Mouse (Mus musculus): ENCODE data around the gene Clcc1. TPM values are rescaled to one million over a fixed set of nuclear protein-coding genes. Genes with fewer than 3 reads are reported as not detected.

Clcc1 gene
- polyA plus RNA-seq, 1 experiment from 2014 or later, result 64.5 TPM

DNA sequence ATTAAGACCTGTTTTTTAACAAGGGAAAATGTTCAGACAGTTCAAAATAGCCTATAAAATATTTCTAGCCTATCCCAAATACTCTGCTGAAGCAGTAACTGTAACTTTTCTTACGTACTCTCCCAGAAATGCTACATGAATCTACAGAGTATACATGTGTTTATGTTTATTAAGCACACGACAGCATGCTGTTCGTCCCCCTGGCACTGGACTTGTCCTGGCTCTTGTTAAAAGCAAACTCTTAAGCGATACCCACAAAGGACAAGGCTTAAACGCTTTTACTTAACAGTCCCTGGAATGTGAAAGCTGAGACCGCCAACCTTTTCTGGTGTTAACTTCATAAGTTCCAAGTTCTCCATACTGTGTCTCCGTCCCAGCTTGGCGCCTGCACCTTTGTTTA is 35.7 kb downstream of the Clcc1 start:
- DNase-seq (ENCODE audit: low spot score) (no peak), ATAC-seq (ENCODE audit: low FRiP score) (no peak)
- H3K27me3 ChIP-seq (ENCODE audit: control insufficient read depth, insufficient read depth, low read length), result no peaks in the 10 kb centered on the region
- no peaks in the 10 kb centered on the region for H3K4me1 ChIP-seq (replicated peaks; ENCODE audit: control insufficient read depth, insufficient read depth, low read length)
- no peaks in the 10 kb centered on the region for H3K9me3 ChIP-seq (ENCODE audit: control insufficient read depth, low read length)
- H3K9ac ChIP-seq (ENCODE audit: low read depth, low read length), result no peak overlapping the region
- H3K4me2 ChIP-seq (replicated peaks; ENCODE audit: low read depth, low read length), result no peak overlapping the region
- no peak overlapping the region for H3K4me3 ChIP-seq (ENCODE audit: low read depth, low read length)
- H3K27ac ChIP-seq (ENCODE audit: low read depth, low read length), result no peak overlapping the region
- no peaks in the 10 kb centered on the region for H3K36me3 ChIP-seq (ENCODE audit: control insufficient read depth, insufficient read depth, low read length)
- WGBS, result 88% methylated on average over 8 of the region's 8 CpGs

- Histone ChIP-seq H3K4me2 (replicated peaks; ENCODE audit: low read depth, low read length) (no peak overlapping the region), H3K36me3 (ENCODE audit: control insufficient read depth, insufficient read depth, low read length) (no peaks in the 10 kb centered on the region), H3K4me1 (replicated peaks; ENCODE audit: control insufficient read depth, insufficient read depth, low read length) (no peaks in the 10 kb centered on the region), H3K27me3 (ENCODE audit: control insufficient read depth, insufficient read depth, low read length) (no peaks in the 10 kb centered on the region), H3K4me3 (ENCODE audit: low read depth, low read length) (no peak overlapping the region), H3K27ac (ENCODE audit: low read depth, low read length) (no peak overlapping the region), H3K9ac (ENCODE audit: low read depth, low read length) (no peak overlapping the region), H3K9me3 (ENCODE audit: control insufficient read depth, low read length) (no peaks in the 10 kb centered on the region)
- DNase-seq (ENCODE audit: low spot score), result no peak
- no peak for ATAC-seq (ENCODE audit: low FRiP score)
- 86% methylated on average over 4 of the region's 4 CpGs for WGBS
Measured at GRCm38 (mm10) chr3:108689979-108690378, 36.3 kb downstream of the Clcc1 start.

- Histone ChIP-seq H3K27ac (ENCODE audit: low read depth, low read length) (no peak overlapping the region), H3K9me3 (ENCODE audit: control insufficient read depth, low read length) (no peaks in the 10 kb centered on the region), H3K36me3 (ENCODE audit: control insufficient read depth, insufficient read depth, low read length) (no peaks in the 10 kb centered on the region), H3K9ac (ENCODE audit: low read depth, low read length) (no peak overlapping the region), H3K4me1 (replicated peaks; ENCODE audit: control insufficient read depth, insufficient read depth, low read length) (no peaks in the 10 kb centered on the region), H3K27me3 (ENCODE audit: control insufficient read depth, insufficient read depth, low read length) (no peaks in the 10 kb centered on the region), H3K4me3 (ENCODE audit: low read depth, low read length) (no peak overlapping the region), H3K4me2 (replicated peaks; ENCODE audit: low read depth, low read length) (no peak overlapping the region)
- DNase-seq (ENCODE audit: low spot score) (no peak), ATAC-seq (ENCODE audit: low FRiP score) (no peak)
- WGBS, result 93% methylated on average over 9 of the region's 9 CpGs
Measured at GRCm38 (mm10) chr3:108694321-108694720, 40.6 kb downstream of the Clcc1 start.

DNA sequence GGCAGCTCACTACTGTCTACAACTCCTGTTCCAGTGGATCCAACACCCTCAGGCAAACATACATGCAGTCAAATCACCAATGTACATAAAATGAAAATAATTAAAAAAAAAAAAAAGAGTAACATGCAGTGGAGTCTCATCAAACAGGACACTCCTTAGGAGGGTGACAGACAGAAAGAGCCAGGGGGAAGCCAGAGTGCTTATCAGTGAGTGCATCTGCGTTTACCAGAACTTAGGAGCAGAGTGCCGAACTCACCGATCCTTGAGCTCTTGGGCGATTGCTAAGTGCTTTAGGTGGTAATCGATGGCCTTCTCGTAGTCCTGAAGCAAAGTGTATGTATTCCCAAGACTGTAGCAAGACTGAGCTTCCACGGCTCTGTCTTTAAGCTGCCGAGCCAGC is 44.9 kb downstream of the Clcc1 start:
- H3K4me2 ChIP-seq (replicated peaks; ENCODE audit: low read depth, low read length), result no peak overlapping the region
- WGBS, result 94% methylated on average over 8 of the region's 8 CpGs
- no peak for DNase-seq (ENCODE audit: low spot score)
- H3K4me1 ChIP-seq (replicated peaks; ENCODE audit: control insufficient read depth, insufficient read depth, low read length), result no peaks in the 10 kb centered on the region
- H3K27me3 ChIP-seq (ENCODE audit: control insufficient read depth, insufficient read depth, low read length), result no peaks in the 10 kb centered on the region
- H3K9me3 ChIP-seq (ENCODE audit: control insufficient read depth, low read length), result no peaks in the 10 kb centered on the region
- H3K4me3 ChIP-seq (ENCODE audit: low read depth, low read length), result no peak overlapping the region
- H3K36me3 ChIP-seq (ENCODE audit: control insufficient read depth, insufficient read depth, low read length), result no peaks in the 10 kb centered on the region; the same call in 1 of the 2 replicates
- ATAC-seq (ENCODE audit: low FRiP score), result no peak
- no peak overlapping the region for H3K9ac ChIP-seq (ENCODE audit: low read depth, low read length)
- H3K27ac ChIP-seq (ENCODE audit: low read depth, low read length), result no peak overlapping the region

DNA sequence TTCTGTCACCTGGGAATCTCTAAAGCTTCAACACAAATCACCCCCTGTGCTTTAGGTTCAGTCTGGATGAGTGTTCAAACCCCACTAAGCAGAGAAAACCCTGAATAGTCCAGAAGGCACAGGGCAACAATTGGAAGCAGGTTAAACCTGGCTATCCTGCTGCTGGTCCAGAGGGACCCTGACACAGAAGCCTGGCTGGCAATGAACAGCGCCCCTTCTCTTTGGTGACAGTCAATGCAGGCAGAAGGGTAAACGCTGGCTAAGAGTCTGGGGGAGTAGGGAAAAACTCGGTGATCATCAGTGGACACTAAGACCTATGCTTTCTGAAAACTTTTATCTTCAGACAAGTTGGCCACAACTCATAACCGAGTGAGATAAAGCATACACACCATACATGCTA is 46.1 kb downstream of the Clcc1 start:
- H3K27me3 ChIP-seq (ENCODE audit: control insufficient read depth, insufficient read depth, low read length), result no peaks in the 10 kb centered on the region
- no peaks in the 10 kb centered on the region; the same call in 1 of the 2 replicates for H3K36me3 ChIP-seq (ENCODE audit: control insufficient read depth, insufficient read depth, low read length)
- no peak overlapping the region for H3K4me3 ChIP-seq (ENCODE audit: low read depth, low read length)
- H3K27ac ChIP-seq (ENCODE audit: low read depth, low read length), result no peak overlapping the region
- H3K4me2 ChIP-seq (replicated peaks; ENCODE audit: low read depth, low read length), result no peak overlapping the region
- no peak for DNase-seq (ENCODE audit: low spot score)
- no peaks in the 10 kb centered on the region for H3K9me3 ChIP-seq (ENCODE audit: control insufficient read depth, low read length)
- no peak overlapping the region for H3K9ac ChIP-seq (ENCODE audit: low read depth, low read length)
- ATAC-seq (ENCODE audit: low FRiP score), result no peak
- WGBS, result 89% methylated on average over 4 of the region's 4 CpGs
- H3K4me1 ChIP-seq (replicated peaks; ENCODE audit: control insufficient read depth, insufficient read depth, low read length), result no peaks in the 10 kb centered on the region

DNA sequence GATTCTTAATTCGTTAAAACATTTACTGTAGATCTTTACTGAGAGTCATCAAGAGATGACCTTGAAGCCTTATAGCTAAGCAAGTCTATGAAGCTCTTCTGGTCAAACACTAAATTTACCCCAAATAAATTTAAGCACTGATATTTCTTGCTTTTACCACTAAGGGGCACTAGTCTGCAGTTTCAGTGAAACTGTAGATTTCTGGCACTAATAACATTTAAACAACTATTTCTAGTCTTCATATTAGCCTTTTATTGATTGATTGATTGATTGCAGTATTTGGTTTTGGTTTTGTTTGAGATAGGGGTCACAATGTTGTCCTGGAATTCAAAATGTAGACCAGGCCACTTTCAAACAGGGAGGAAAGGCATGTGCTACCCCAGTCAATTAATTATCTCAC is 47.5 kb downstream of the Clcc1 start:
- Histone ChIP-seq H3K9ac (ENCODE audit: low read depth, low read length) (no peak overlapping the region), H3K36me3 (ENCODE audit: control insufficient read depth, insufficient read depth, low read length) (no peaks in the 10 kb centered on the region; the same call in 1 of the 2 replicates), H3K27me3 (ENCODE audit: control insufficient read depth, insufficient read depth, low read length) (no peaks in the 10 kb centered on the region), H3K4me2 (replicated peaks; ENCODE audit: low read depth, low read length) (no peak overlapping the region), H3K27ac (ENCODE audit: low read depth, low read length) (no peak overlapping the region), H3K4me3 (ENCODE audit: low read depth, low read length) (no peak overlapping the region), H3K9me3 (ENCODE audit: control insufficient read depth, low read length) (no peaks in the 10 kb centered on the region), H3K4me1 (replicated peaks; ENCODE audit: control insufficient read depth, insufficient read depth, low read length) (no peaks in the 10 kb centered on the region)
- DNase-seq (ENCODE audit: low spot score), result no peak
- WGBS, result 78% methylated on average over 1 of the region's 1 CpGs
- ATAC-seq (ENCODE audit: low FRiP score), result no peak

DNA sequence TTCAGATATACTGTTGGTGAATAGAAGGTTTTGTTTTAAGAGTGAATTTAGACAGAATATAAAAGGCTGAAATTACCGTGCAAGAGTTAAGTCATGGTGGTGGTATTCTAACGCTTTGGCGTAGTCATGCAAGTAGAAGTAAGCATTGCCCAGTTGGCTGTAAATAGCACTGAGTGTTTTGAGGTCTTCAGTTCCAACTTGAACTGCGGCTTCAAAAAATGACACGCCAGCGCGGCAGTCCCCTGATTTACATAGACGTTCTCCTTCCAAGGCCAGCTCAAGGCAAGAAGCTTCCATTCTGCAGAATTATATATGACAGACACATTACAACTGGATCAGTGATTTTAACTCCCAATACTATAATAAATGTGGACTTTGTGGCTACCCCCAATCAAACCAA is 49.1 kb downstream of the Clcc1 start:
- no peak overlapping the region for H3K27ac ChIP-seq (ENCODE audit: low read depth, low read length)
- no peak overlapping the region for H3K9ac ChIP-seq (ENCODE audit: low read depth, low read length)
- H3K4me3 ChIP-seq (ENCODE audit: low read depth, low read length), result no peak overlapping the region
- no peaks in the 10 kb centered on the region; the same call in 1 of the 2 replicates for H3K36me3 ChIP-seq (ENCODE audit: control insufficient read depth, insufficient read depth, low read length)
- no peaks in the 10 kb centered on the region for H3K9me3 ChIP-seq (ENCODE audit: control insufficient read depth, low read length)
- ATAC-seq (ENCODE audit: low FRiP score) (no peak), DNase-seq (ENCODE audit: low spot score) (no peak)
- H3K4me1 ChIP-seq (replicated peaks; ENCODE audit: control insufficient read depth, insufficient read depth, low read length), result no peaks in the 10 kb centered on the region
- H3K27me3 ChIP-seq (ENCODE audit: control insufficient read depth, insufficient read depth, low read length), result no peaks in the 10 kb centered on the region
- WGBS, result 98% methylated on average over 8 of the region's 8 CpGs
- no peak overlapping the region for H3K4me2 ChIP-seq (replicated peaks; ENCODE audit: low read depth, low read length)

DNA sequence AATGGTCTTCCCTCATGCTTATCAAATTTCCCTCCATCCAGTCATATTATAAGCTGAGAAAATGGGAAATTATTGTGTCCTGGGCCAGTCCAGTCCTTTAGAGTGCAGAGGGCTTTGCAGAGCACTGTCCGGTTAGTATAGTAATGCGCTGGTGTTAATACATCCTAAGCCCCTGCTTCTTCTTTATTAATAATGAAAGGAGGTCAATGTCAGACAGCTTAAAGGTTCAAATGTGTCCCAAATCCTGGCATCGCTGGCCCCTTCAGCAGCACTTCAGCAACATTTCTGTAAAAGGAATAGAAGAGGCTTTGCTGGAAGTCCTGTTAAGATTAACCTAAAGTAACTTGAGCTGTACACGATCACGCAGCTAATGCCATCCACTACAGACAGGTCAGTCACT is 57.6 kb downstream of the Clcc1 start:
- H3K9me3 ChIP-seq (ENCODE audit: control insufficient read depth, low read length), result no peaks in the 10 kb centered on the region
- H3K4me3 ChIP-seq (ENCODE audit: low read depth, low read length), result no peak overlapping the region
- no peak overlapping the region for H3K27ac ChIP-seq (ENCODE audit: low read depth, low read length)
- no peak for ATAC-seq (ENCODE audit: low FRiP score)
- no peak for DNase-seq (ENCODE audit: low spot score)
- no peak overlapping the region for H3K9ac ChIP-seq (ENCODE audit: low read depth, low read length)
- no peaks in the 10 kb centered on the region for H3K27me3 ChIP-seq (ENCODE audit: control insufficient read depth, insufficient read depth, low read length)
- no peak overlapping the region for H3K4me2 ChIP-seq (replicated peaks; ENCODE audit: low read depth, low read length)
- H3K4me1 ChIP-seq (replicated peaks; ENCODE audit: control insufficient read depth, insufficient read depth, low read length), result no peaks in the 10 kb centered on the region
- H3K36me3 ChIP-seq (ENCODE audit: control insufficient read depth, insufficient read depth, low read length), result no peaks in the 10 kb centered on the region
- WGBS, result 92% methylated on average over 5 of the region's 5 CpGs

GRCm38 (mm10) chr3:108713065-108713675 is 59.5 kb downstream of the Clcc1 start:
- DNase-seq (ENCODE audit: low spot score) (no peak), ATAC-seq (ENCODE audit: low FRiP score) (no peak)
- Histone ChIP-seq H3K4me1 (replicated peaks; ENCODE audit: control insufficient read depth, insufficient read depth, low read length) (no peaks in the 10 kb centered on the region), H3K4me2 (replicated peaks; ENCODE audit: low read depth, low read length) (no peak overlapping the region), H3K27ac (ENCODE audit: low read depth, low read length) (no peak overlapping the region), H3K9me3 (ENCODE audit: control insufficient read depth, low read length) (no peaks in the 10 kb centered on the region), H3K9ac (ENCODE audit: low read depth, low read length) (no peak overlapping the region), H3K4me3 (ENCODE audit: low read depth, low read length) (no peak overlapping the region), H3K27me3 (ENCODE audit: control insufficient read depth, insufficient read depth, low read length) (no peaks in the 10 kb centered on the region), H3K36me3 (ENCODE audit: control insufficient read depth, insufficient read depth, low read length) (no peaks in the 10 kb centered on the region)
- 57% methylated on average over 3 of the region's 3 CpGs for WGBS
